Mouse (Mus musculus) layer of hippocampus, adult 18-20 months (tissue): ENCODE results near the gene Tbx18. TPM values are rescaled to one million over a fixed set of nuclear protein-coding genes. Genes with fewer than 3 reads are reported as not detected.
A peak's percentile ranks its signal among the peaks of the same experiment; 100 is the strongest.

Experiments
- DNase-seq, 2 experiments: peaks; one replicate each; pipeline ENCODE4 v3.0.0; 2022; ENCODE audit warnings: low spot score in 2 of 2
- total RNA-seq, 2 experiments: library from RNA; stranded (reverse); gene quantifications; 2 replicates each; pipeline ENCODE4 v1.2.3; 2021

The Tbx18 gene
- total RNA-seq, 2 experiments from 2014 or later, result 0.81 to 2.0 TPM

DNA sequence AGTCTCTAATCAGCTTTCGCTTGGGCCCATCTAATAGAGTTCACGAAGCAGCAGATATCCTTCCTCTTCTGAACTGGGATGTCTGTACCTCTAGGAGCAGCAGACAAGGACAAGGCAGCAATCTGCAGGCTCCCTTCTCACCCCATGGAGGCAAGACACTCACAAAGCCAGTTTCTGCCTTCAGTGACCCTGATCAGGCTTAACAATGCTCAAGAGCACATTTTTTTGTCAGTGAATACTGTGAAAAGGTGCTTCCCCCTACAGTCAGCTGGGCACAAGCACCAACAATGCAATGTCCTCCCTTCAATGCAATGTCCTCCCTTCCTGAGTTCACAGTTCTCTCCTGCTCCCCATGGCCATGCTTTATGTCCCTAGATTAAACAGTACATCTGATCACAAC lies 9.3 kb downstream of the Tbx18 start:
- no peak for DNase-seq

DNA sequence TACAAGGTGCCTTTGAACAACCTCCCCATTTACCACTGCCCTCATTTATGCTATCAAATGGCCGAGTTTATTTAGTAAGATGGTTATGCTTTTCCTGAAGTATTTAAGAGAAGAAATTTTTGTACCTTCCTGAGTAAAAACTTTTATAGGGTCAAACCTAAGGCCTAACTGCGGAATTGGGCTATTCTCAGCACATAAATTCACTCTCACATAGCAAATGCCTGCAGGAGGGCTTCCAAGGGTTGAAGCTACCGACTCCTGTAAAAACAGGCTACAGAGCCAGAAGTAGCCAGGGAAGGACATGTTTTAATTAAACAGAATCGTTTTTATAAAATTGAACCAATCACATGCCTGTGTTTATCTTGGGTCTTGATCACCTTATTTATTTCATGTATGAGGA lies 20.7 kb downstream of the Tbx18 start:
- no peak for DNase-seq

DNA sequence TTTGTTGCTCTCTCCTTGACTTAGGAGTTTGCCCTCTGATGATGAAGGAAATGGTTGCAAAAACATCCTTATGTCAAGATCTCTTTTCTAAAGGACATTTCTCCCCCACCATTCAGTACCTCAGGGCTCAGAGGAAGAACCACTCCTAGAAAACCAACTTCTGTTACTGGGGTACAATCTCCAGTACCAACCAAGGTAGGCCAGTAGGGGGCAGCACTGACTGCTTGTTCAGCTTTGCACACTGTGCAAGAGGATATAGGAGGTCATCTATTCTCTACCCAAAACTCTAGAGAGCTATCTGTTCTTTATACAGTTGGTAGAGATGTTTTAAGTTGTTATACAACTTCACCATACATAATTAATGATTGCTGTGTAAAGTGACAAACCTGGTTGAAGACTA lies 22.9 kb downstream of the Tbx18 start:
- peak; percentile 6 to 73 for DNase-seq

DNA sequence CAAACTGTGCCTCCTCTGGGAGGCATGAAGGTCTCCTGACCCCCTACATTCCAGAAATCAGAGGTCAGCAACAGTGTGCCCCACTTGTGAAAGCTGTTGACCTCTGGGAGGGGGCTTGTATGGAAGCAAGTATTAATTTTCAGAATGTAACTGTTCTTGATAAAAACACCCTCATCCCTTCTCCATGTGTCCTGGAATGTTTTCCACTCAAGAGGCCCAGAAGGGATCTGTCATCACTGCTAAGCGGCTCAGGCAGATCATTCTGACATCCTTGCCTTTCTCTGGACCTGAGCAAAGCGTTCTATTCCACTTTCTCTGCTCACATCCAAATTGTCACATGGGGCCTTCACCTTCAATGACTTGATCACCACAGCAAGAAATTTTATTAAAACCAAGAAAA lies 28.8 kb downstream of the Tbx18 start:
- no peak for DNase-seq

DNA sequence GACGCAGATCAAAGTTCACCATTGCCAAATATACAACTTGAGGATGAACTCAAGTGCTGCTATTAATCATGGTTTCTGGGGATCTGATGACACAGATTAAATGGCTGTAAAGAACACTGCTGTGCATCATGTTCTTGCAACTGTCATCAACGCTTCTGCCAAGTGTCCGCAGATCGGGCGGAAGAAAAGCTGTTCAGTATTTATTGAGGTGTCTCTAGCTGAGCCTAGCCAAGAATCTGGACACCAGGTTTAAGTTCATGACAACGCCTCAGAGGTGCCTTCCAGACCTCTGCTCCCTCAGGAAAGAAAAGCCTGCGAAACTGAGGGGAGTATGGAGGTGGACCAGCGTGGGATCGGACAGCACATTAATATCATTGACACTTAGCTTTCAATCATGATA lies 44.1 kb downstream of the Tbx18 start:
- no peak for DNase-seq

DNA sequence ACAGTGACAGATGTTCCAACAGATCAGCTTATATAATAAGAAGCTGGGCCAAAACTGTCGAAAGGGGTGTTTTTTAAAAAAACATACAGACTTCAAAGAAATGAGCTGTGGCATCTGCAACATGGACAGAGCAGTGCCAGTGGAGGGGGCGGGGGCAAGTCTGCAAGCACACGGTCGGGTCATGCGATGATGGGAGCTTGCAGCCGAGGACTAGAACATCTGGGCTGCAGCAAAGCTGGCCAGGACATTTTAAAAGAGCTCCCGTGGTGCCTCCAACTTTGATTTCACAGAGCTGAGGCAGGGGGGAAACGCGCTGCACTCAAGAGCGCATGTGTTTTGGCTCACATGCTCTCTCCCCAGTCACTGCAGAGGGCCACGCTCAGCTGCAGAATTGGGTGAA lies 48.8 kb downstream of the Tbx18 start:
- no peak for DNase-seq
